Mouse (Mus musculus) monocyte, adult 5-6 weeks (primary cell): ENCODE data around the gene Tulp2. TPM values are rescaled to one million over a fixed set of nuclear protein-coding genes. Genes with fewer than 3 reads are reported as not detected.

Source experiments
- ATAC-seq: fragments of 153-309, 156-312 bp; replicated peaks from 2 replicates; pipeline ENCODE4 v1.8.0; 2017; ENCODE audit warnings: mild to moderate bottlenecking; ENCODE audit not compliant: low TSS enrichment, insufficient number of reproducible peaks, severe bottlenecking, poor library complexity, low FRiP score
- total RNA-seq: library from RNA; stranded (forward); fragments of 200-1000, 200-491, 200-594 nt; gene quantifications from 3 replicates; pipeline ENCODE4 v1.2.3, GENCODE M21; 2017

The Tulp2 gene
- total RNA-seq, result 3.2 TPM in 1 of 3 replicates, not detected in the others

- ATAC-seq, result peak; percentile 87
Measured at GRCm38 (mm10) chr7:45481374-45481927, at the start of gene Tulp2. Gene Tulp2, plus strand, starts transcription at chr7:45481877.

- ATAC-seq, result no peak
Measured at GRCm38 (mm10) chr7:45433835-45434202, 47.9 kb upstream of the Tulp2 start.

- peak; percentile 91 for ATAC-seq
Measured at GRCm38 (mm10) chr7:45434203-45435015, 47.3 kb upstream of the Tulp2 start, which contains the start of gene Gys1. Gene Gys1, plus strand, starts transcription at chr7:45434844.

- ATAC-seq, result no peak
Measured at GRCm38 (mm10) chr7:45435038-45435437, 46.6 kb upstream of the Tulp2 start.

GRCm38 (mm10) chr7:45436444-45436843 is 45.2 kb upstream of the Tulp2 start:
- ATAC-seq, result no peak

- no peak for ATAC-seq
Measured at GRCm38 (mm10) chr7:45437046-45437445, 44.6 kb upstream of the Tulp2 start.

- no peak for ATAC-seq
Measured at GRCm38 (mm10) chr7:45437521-45438276, 44.0 kb upstream of the Tulp2 start, which contains the start of gene Ruvbl2. Gene Ruvbl2, minus strand, starts transcription at chr7:45438096.

GRCm38 (mm10) chr7:45443526-45444420 is 37.9 kb upstream of the Tulp2 start:
- no peak for ATAC-seq

GRCm38 (mm10) chr7:45446589-45446988 is 35.1 kb upstream of the Tulp2 start:
- ATAC-seq, result no peak

GRCm38 (mm10) chr7:45447325-45447990 is 34.2 kb upstream of the Tulp2 start:
- no peak for ATAC-seq

- ATAC-seq, result no peak
Measured at GRCm38 (mm10) chr7:45449974-45450373, 31.7 kb upstream of the Tulp2 start.

- peak; percentile 90 for ATAC-seq
Measured at GRCm38 (mm10) chr7:45451344-45451982, 30.2 kb upstream of the Tulp2 start.

- ATAC-seq, result no peak
Measured at GRCm38 (mm10) chr7:45454971-45455370, 26.7 kb upstream of the Tulp2 start.

GRCm38 (mm10) chr7:45455932-45456696 is 25.6 kb upstream of the Tulp2 start:
- no peak for ATAC-seq

- no peak for ATAC-seq
Measured at GRCm38 (mm10) chr7:45456721-45457203, 24.9 kb upstream of the Tulp2 start.

- ATAC-seq, result peak; percentile 57
Measured at GRCm38 (mm10) chr7:45457204-45458060, 24.2 kb upstream of the Tulp2 start.
